Mouse (Mus musculus) C2C12 (cell line): Measurements from ENCODE around the gene Cox17.

Source experiments
- CEBPB ChIP-seq: IDR thresholded peaks from one replicate; pipeline ENCODE4 v1.6.1; 2011; ENCODE audit warnings: low read depth, mild to moderate bottlenecking, control low read depth, moderate library complexity
- CTCF ChIP-seq: IDR thresholded peaks from one replicate; pipeline ENCODE4 v1.5.1; 2011; ENCODE audit not compliant: control insufficient read depth, insufficient read depth, insufficient read length
- FOSL1 ChIP-seq: IDR thresholded peaks from one replicate; pipeline ENCODE4 v1.8.0; 2011; ENCODE audit warnings: mild to moderate bottlenecking, low read length; ENCODE audit not compliant: poor library complexity, insufficient read depth, severe bottlenecking
- MAX ChIP-seq: IDR thresholded peaks from one replicate; pipeline ENCODE4 v1.6.1; 2011; ENCODE audit warnings: mild to moderate bottlenecking, control low read depth
- MYOD1 ChIP-seq: IDR thresholded peaks from one replicate; pipeline ENCODE4 v1.6.1; 2011; ENCODE audit warnings: low read depth; ENCODE audit not compliant: control insufficient read depth, insufficient read length
- MYOG ChIP-seq: IDR thresholded peaks from one replicate; pipeline ENCODE4 v1.6.1; 2011; ENCODE audit not compliant: control insufficient read depth, insufficient read length; ENCODE audit errors: extremely low read depth
- USF1 ChIP-seq: IDR thresholded peaks from one replicate; pipeline ENCODE4 v1.6.1; 2011; ENCODE audit warnings: low read depth, mild to moderate bottlenecking, control low read depth, moderate library complexity

DNA sequence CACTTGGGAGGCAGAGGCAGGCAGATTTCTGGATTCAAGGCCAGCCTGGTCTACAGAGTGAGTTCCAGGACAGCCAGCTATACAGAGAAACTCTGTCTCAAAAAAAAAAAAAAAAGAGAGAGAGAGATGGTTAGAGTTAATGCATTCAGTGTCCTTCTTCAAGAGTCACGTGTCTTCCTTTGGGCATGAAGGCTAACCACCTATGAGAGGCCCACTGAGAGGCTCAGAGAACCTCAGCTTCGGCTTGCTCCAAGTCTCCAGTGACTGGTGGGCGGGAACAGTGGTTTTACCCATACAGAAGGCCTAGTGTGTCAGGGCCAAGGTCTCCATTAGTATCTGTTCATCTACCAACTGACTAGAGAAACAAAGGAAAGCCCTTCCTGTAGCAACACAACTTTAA is 52.3 kb downstream of the Cox17 start:
- TF ChIP-seq CTCF (no peak), MYOG (no peak), USF1 (no peak), MAX (no peak), CEBPB (no peak), MYOD1 (no peak), FOSL1 (no peak)
